Mouse (Mus musculus) midbrain, embryonic 14.5 days (tissue): ENCODE results near the gene Gm16368. TPM values are rescaled to one million over a fixed set of nuclear protein-coding genes. Genes with fewer than 3 reads are reported as not detected.
"Not testable (repeated sequence)": the region's sequence is repeated elsewhere in the genome, so short reads cannot be mapped to it uniquely, and the experiment has no call there.

Experiments
- ATAC-seq: fragments of 200-750 bp; cut with Nextera tagmentation; 2 replicates; pipeline ENCODE4 v1.8.0; 2017; ENCODE audit warnings: moderate number of reproducible peaks, moderate library complexity; ENCODE audit not compliant: low FRiP score, low TSS enrichment
- DNase-seq: peaks from one replicate; pipeline ENCODE4 v3.0.0-alpha.2; 2015
- H3K27ac ChIP-seq: fragments of 300-500 bp; sonication (generic); replicated peaks from 2 replicates; pipeline ENCODE4 v1.5.1; 2014; ENCODE audit warnings: mild to moderate bottlenecking, low read depth, low read length, moderate library complexity
- H3K27me3 ChIP-seq: fragments of 300-500 bp; sonication (generic); 2 replicates; pipeline ENCODE4 v1.6.1; 2014; ENCODE audit warnings: low read length, control low read depth, mixed read lengths; ENCODE audit not compliant: control insufficient read depth, insufficient read depth
- H3K36me3 ChIP-seq: fragments of 300-500 bp; sonication (generic); 2 replicates; pipeline ENCODE4 v1.6.1; 2014; ENCODE audit warnings: low read length, control low read depth; ENCODE audit not compliant: control insufficient read depth, insufficient read depth
- H3K4me1 ChIP-seq: fragments of 300-500 bp; sonication (generic); 2 replicates; pipeline ENCODE4 v1.6.1; 2014; ENCODE audit warnings: mild to moderate bottlenecking, antibody characterized with exemption, low read length, control low read depth; ENCODE audit not compliant: control insufficient read depth, insufficient read depth
- H3K4me2 ChIP-seq: fragments of 300-500 bp; sonication (generic); 2 replicates; pipeline ENCODE4 v1.6.1; 2014; ENCODE audit warnings: mild to moderate bottlenecking, low read length, moderate library complexity
- H3K4me3 ChIP-seq: fragments of 300-500 bp; sonication (generic); replicated peaks from 2 replicates; pipeline ENCODE4 v1.5.1; 2014; ENCODE audit warnings: low read depth, low read length
- H3K9ac ChIP-seq: fragments of 300-500 bp; sonication (generic); replicated peaks from 2 replicates; pipeline ENCODE4 v1.6.1; 2014; ENCODE audit warnings: mild to moderate bottlenecking, low read length, moderate library complexity
- H3K9me3 ChIP-seq: fragments of 300-500 bp; sonication (generic); 2 replicates; pipeline ENCODE4 v1.6.1; 2016; ENCODE audit warnings: low read length, control low read depth, mixed read lengths; ENCODE audit not compliant: control insufficient read depth
- WGBS: fragments of 180-500 bp; shearing (Covaris S2); extraction: QIAGEN DNeasy Blood & Tissue Kit; methylation state at CpG from one replicate; pipeline ENCODE4 v1.1.7; 2014; 5-methylcytosine and 5-hydroxymethylcytosine counted together
- polyA plus RNA-seq: library from polyadenylated mRNA; unstranded; fragments of >200 nt; fragmentation: Nextera tagmentation; extraction: Ambion mirVana; gene quantifications from 2 replicates; pipeline ENCODE4 v1.2.1, GENCODE M21; 2014

Gm16368 gene
- polyA plus RNA-seq, result not detected in 2 replicates

GRCm38 (mm10) chr12:88083397-88083796, at the start of gene Gm16368:
TSS of gene Gm16368 (plus strand) at chr12:88083697.
- H3K4me1 ChIP-seq, H3K27ac ChIP-seq, H3K36me3 ChIP-seq, H3K27me3 ChIP-seq, DNase-seq, H3K4me3 ChIP-seq, H3K9ac ChIP-seq, ATAC-seq, H3K9me3 ChIP-seq, H3K4me2 ChIP-seq: not testable (repeated sequence)
- WGBS, result 67% methylated on average over 1 of the region's 1 CpGs

GRCm38 (mm10) chr12:88039062-88039461, 44.4 kb upstream of the Gm16368 start:
- not testable (repeated sequence) for H3K36me3 ChIP-seq, H3K9me3 ChIP-seq, H3K4me1 ChIP-seq, ATAC-seq, H3K9ac ChIP-seq, H3K4me2 ChIP-seq, H3K27me3 ChIP-seq, H3K4me3 ChIP-seq, DNase-seq, H3K27ac ChIP-seq

GRCm38 (mm10) chr12:88039703-88040102, 43.8 kb upstream of the Gm16368 start:
- ATAC-seq, result not testable (repeated sequence)

GRCm38 (mm10) chr12:88045226-88045625, 38.3 kb upstream of the Gm16368 start:
- not testable (repeated sequence) for H3K27ac ChIP-seq, DNase-seq, H3K36me3 ChIP-seq, H3K9ac ChIP-seq, ATAC-seq, H3K9me3 ChIP-seq, H3K4me3 ChIP-seq, H3K4me1 ChIP-seq, H3K27me3 ChIP-seq, H3K4me2 ChIP-seq
- 68% methylated on average over 1 of the region's 1 CpGs for WGBS

More at GRCm38 (mm10) chr12:88039703-88040102, 43.8 kb upstream of the Gm16368 start:
- H3K27ac ChIP-seq, H3K4me1 ChIP-seq, DNase-seq, H3K4me3 ChIP-seq, H3K27me3 ChIP-seq, H3K9me3 ChIP-seq, H3K4me2 ChIP-seq, H3K9ac ChIP-seq, H3K36me3 ChIP-seq: not testable (repeated sequence)
- WGBS, result 98% methylated on average over 1 of the region's 1 CpGs

Other genes with a start within 250 kb of the Gm16368 start
- gene Gm2001, start 241.4 kb upstream of the Gm16368 start, polyA plus RNA-seq, result not detected in 2 replicates
- gene Gm2016, start 209.6 kb upstream of the Gm16368 start, polyA plus RNA-seq, result not detected in 2 replicates
- gene Gm2022, start 188.3 kb upstream of the Gm16368 start, polyA plus RNA-seq, result not detected in 2 replicates
- gene Gm2035, start 163.8 kb upstream of the Gm16368 start, polyA plus RNA-seq, result not detected in 2 replicates
- not detected in 2 replicates for gene Gm2042, start 129.6 kb upstream of the Gm16368 start, polyA plus RNA-seq
- gene Gm2075, start 71.8 kb upstream of the Gm16368 start, polyA plus RNA-seq, result not detected in 2 replicates
- gene Gm6803, start 64.9 kb upstream of the Gm16368 start, polyA plus RNA-seq, result not detected in 2 replicates
- gene Gm2056, start 56.7 kb upstream of the Gm16368 start, polyA plus RNA-seq, result not detected in 2 replicates
- gene Gm10436, start 98.4 kb downstream of the Gm16368 start, polyA plus RNA-seq, result not detected in 2 replicates
- gene Gm8332, start 166.4 kb downstream of the Gm16368 start, polyA plus RNA-seq, result not detected in 2 replicates
- gene Gm5662, start 190.8 kb downstream of the Gm16368 start, polyA plus RNA-seq, result not detected in 2 replicates
- not detected in 2 replicates for gene Gm5039, start 240.3 kb downstream of the Gm16368 start, polyA plus RNA-seq